Mouse (Mus musculus) liver, postnatal 0 days (tissue): ENCODE data around the gene Pcdh17. TPM values are rescaled to one million over a fixed set of nuclear protein-coding genes. Genes with fewer than 3 reads are reported as not detected.
A peak's percentile ranks its signal among the peaks of the same experiment; 100 is the strongest.

Source experiments
- ATAC-seq: fragments of 200-750 bp; cut with Nextera tagmentation; 2 replicates; pipeline ENCODE4 v1.8.0; 2017; ENCODE audit warnings: mild to moderate bottlenecking, moderate library complexity
- DNase-seq: peaks from one replicate; pipeline ENCODE4 v3.0.0-alpha.2; 2016
- H3K27ac ChIP-seq: fragments of 300-500 bp; sonication (generic); 2 replicates; pipeline ENCODE4 v1.5.1; 2014; ENCODE audit warnings: antibody characterized with exemption, moderate library complexity, mild to moderate bottlenecking, low read depth
- H3K27me3 ChIP-seq: fragments of 300-500 bp; sonication (generic); 2 replicates; pipeline ENCODE4 v1.6.1; 2014; ENCODE audit warnings: low read length, control low read depth, mixed read lengths; ENCODE audit not compliant: insufficient read depth
- H3K36me3 ChIP-seq: fragments of 300-500 bp; sonication (generic); replicated peaks from 2 replicates; pipeline ENCODE4 v1.6.1; 2014; ENCODE audit warnings: mild to moderate bottlenecking, control low read depth, low read length, moderate library complexity, mixed read lengths; ENCODE audit not compliant: insufficient read depth
- H3K4me1 ChIP-seq: fragments of 300-500 bp; sonication (generic); 2 replicates; pipeline ENCODE4 v1.6.1; 2014; ENCODE audit warnings: antibody characterized with exemption, mild to moderate bottlenecking, control low read depth; ENCODE audit not compliant: insufficient read depth
- H3K4me2 ChIP-seq: fragments of 300-500 bp; sonication (generic); 2 replicates; pipeline ENCODE4 v1.6.1; 2014; ENCODE audit warnings: low read depth, mild to moderate bottlenecking, low read length, moderate library complexity, mixed read lengths
- H3K4me3 ChIP-seq: fragments of 300-500 bp; sonication (generic); 2 replicates; pipeline ENCODE4 v1.5.1; 2014; ENCODE audit warnings: low read depth, low read length
- H3K9ac ChIP-seq: fragments of 300-500 bp; sonication (generic); replicated peaks from 2 replicates; pipeline ENCODE4 v1.6.1; 2014; ENCODE audit warnings: mild to moderate bottlenecking, moderate library complexity
- H3K9me3 ChIP-seq: fragments of 300-500 bp; sonication (generic); 2 replicates; pipeline ENCODE4 v1.6.1; 2016; ENCODE audit warnings: mild to moderate bottlenecking, control low read depth, low read length, mixed read lengths
- CTCF ChIP-seq: sonication (generic); IDR thresholded peaks from 2 replicates; pipeline ENCODE4 v1.5.1; 2016; ENCODE audit warnings: antibody characterized with exemption, low read depth
- EP300 ChIP-seq: IDR thresholded peaks from 2 replicates; pipeline ENCODE4 v1.6.1; 2016; ENCODE audit warnings: antibody characterized with exemption, low read depth, mild to moderate bottlenecking
- WGBS: fragments of 180-500 bp; shearing (Covaris S2); extraction: QIAGEN DNeasy Blood & Tissue Kit; methylation state at CpG from one replicate; pipeline ENCODE4 v1.1.7; 2014; ENCODE audit not compliant: insufficient replicate concordance; 5-methylcytosine and 5-hydroxymethylcytosine counted together
- polyA plus RNA-seq: library from polyadenylated mRNA; unstranded; fragments of >200 nt; fragmentation: Nextera tagmentation; extraction: Ambion mirVana; gene quantifications from 2 replicates; pipeline ENCODE4 v1.2.1, GENCODE M21; 2015

Pcdh17 gene
- polyA plus RNA-seq = 1.1 and 1.2 TPM in 2 replicates

DNA sequence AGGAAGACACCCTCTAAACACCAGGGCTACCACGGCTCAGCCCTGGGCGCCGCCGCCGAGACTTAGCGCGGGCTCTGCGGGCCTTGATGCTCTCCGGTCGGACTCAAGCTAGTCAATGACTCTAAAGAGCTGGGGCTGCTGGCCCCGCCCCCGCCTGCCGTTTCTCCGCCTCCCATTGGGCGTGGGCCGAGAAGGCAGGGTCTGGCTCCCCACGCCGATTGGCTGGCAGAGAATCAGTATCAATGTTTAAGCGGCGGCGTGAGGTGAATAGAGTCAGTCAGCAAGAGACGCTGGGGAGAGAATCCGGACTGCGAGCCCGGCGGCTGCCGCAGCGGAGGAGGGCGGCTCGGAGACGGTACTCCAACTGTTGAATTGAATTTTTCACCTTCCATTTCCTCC is at the start of gene Pcdh17:
Gene Pcdh17 (plus strand): TSS at position 276 of the 399 bp plus-strand sequence.
- peak; percentile 94 for ATAC-seq
- Histone ChIP-seq H3K4me2 (peak within 1 kb of the TSS; percentile 76), H3K36me3 (no peaks in the 10 kb centered on the region), H3K9ac (peak within 1 kb of the TSS; percentile 11; the same call in 1 of the 2 replicates), H3K9me3 (no peaks in the 10 kb centered on the region), H3K4me1 (peaks cover 15% of the 10 kb centered on the region), H3K4me3 (peak within 1 kb of the TSS; percentile 47), H3K27me3 (peaks cover 62% of the 10 kb centered on the region), H3K27ac (no peak within 1 kb of the TSS)
- DNase-seq = peak; percentile 88
- TF ChIP-seq CTCF (no peak), EP300 (no peak)
- WGBS = under 1% methylated on average over 31 of the region's 31 CpGs

DNA sequence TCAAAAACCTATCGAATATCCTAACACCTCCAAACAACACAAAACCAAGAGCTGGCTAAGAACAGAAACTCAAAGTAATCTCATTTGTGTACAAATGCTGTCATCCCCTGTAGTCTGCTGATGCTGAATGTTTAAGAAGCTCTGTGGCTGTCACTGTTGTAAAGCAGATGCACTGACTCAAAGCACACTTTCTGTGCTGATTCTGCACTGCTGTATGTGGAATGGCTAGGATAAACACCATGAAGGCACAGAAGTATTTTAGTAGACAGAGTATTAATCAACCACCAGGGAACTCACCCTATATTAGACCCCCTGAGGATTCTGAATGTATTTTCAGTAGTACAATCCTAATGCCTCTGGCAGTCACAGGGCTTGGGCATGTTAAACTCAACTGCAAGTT is 46.2 kb upstream of the Pcdh17 start:
- Histone ChIP-seq H3K36me3 (no peaks in the 10 kb centered on the region), H3K4me1 (no peaks in the 10 kb centered on the region), H3K4me3 (no peak overlapping the region), H3K27me3 (no peaks in the 10 kb centered on the region), H3K27ac (no peak overlapping the region), H3K4me2 (no peak overlapping the region), H3K9me3 (no peaks in the 10 kb centered on the region), H3K9ac (no peak overlapping the region)
- DNase-seq (no peak), ATAC-seq (no peak)
- no peak for TF ChIP-seq CTCF
- no peak for TF ChIP-seq EP300
- WGBS = 65% methylated on average over 1 of the region's 1 CpGs

DNA sequence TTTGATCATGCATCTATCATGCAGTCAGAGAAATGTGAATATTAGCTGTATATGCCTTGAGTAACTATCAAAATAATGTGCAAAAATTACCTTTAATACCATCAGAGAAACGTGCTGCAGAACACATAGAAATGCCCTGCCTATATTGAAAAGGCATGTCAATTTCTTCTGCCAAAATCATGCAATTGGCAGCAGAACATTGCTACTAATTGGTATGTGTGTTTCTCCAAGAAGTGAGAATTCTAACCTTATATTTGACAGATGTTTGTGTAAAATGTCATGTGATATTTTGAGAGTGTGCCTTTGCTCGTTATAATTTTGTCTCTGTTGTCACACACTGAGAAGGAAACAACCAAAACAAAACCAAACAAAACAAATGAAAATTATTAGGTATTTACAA is 18.6 kb upstream of the Pcdh17 start:
- no peak for DNase-seq
- Histone ChIP-seq H3K9me3 (no peaks in the 10 kb centered on the region), H3K4me3 (no peak overlapping the region), H3K4me1 (no peaks in the 10 kb centered on the region), H3K9ac (no peak overlapping the region), H3K4me2 (no peak overlapping the region), H3K36me3 (no peaks in the 10 kb centered on the region), H3K27ac (no peak overlapping the region), H3K27me3 (no peaks in the 10 kb centered on the region)
- TF ChIP-seq CTCF (no peak), EP300 (no peak)
- 68% methylated on average over 2 of the region's 2 CpGs for WGBS
- ATAC-seq = no peak

DNA sequence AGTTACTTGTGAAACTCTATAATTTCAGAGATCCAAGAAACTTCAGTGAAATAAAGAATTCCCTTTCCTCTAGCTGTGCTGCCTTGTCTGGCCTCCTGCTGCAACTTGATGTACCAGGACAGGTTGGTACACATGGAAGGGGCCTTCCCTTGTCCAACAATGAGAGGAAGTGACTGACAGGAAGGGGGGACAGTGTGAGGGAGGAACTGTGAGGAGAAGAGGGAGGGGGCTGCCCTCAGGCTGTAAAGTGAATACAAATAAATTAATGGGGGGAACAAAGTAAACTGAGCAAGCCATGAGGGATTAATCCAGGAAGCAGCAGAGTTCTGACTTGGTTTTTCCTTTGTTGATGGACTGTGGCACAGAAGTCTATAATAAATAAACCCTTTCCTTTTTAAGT is 16.7 kb upstream of the Pcdh17 start:
- no peaks in the 10 kb centered on the region for H3K4me1 ChIP-seq
- no peak overlapping the region for H3K9ac ChIP-seq
- H3K9me3 ChIP-seq = no peaks in the 10 kb centered on the region
- H3K27me3 ChIP-seq = no peaks in the 10 kb centered on the region
- H3K36me3 ChIP-seq = no peaks in the 10 kb centered on the region
- H3K4me2 ChIP-seq = no peak overlapping the region
- DNase-seq (no peak), ATAC-seq (no peak)
- H3K27ac ChIP-seq = no peak overlapping the region
- TF ChIP-seq CTCF (no peak), EP300 (no peak)
- H3K4me3 ChIP-seq = no peak overlapping the region

DNA sequence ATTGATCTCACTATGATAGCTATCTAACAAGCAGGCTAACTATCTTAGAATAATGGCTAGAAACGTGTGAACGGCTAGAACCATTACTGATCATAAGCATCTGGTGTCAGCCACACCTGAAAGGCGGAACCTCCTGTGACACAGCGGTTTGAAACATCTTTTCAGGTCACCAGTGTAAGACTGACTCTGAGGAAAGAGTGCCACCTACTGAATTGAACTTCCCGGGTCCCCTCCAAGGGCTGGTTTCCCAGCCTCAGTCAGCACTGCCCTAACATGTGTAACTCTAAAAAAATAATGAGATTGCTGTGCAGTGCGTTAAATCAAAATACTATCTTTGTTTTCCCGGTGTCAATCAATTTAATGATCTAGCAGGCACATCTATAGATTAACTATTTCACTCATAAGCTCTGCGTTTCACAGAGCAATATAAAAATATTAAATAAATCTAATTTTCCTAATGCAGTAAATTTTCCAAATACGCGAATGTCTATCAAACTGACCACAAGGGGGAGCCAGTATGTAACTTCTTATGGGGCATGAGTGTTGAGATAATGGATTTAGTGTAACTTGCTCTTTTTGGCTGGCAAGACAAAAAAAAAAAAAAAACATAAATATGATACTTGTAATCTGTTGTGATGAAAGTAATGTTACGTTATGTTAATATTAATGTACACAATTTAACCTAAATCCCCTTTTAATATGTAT is 5.1 kb upstream of the Pcdh17 start:
- WGBS = 29% methylated on average over 11 of the region's 11 CpGs
- Histone ChIP-seq H3K36me3 (no peaks in the 10 kb centered on the region), H3K4me1 (no peaks in the 10 kb centered on the region), H3K9me3 (no peaks in the 10 kb centered on the region), H3K27ac (no peak overlapping the region), H3K4me2 (no peak overlapping the region), H3K4me3 (no peak overlapping the region), H3K9ac (no peak overlapping the region), H3K27me3 (peaks cover 13% of the 10 kb centered on the region)
- ATAC-seq (no peak), DNase-seq (no peak)
- peak; percentile 65 for TF ChIP-seq CTCF
- TF ChIP-seq EP300 = no peak

DNA sequence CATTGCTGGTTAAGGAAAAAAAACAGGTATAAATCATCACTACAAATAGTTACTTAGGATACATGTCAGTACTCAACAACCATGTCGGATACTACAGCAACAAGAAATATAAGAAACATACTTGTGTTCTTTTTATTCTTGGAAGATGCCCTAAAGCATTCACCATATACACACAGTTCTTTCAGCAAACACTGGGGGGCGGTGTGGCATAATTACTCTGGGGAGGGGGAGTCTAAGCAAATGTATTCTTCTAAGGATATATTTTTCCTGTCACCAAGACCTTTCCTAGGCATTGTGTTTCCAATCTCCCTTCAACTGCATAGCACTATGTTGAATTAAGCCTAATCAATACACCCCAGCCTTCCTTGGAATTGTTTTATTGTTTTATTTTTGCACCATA is 2.5 kb upstream of the Pcdh17 start:
- Histone ChIP-seq H3K27me3 (peaks cover 38% of the 10 kb centered on the region), H3K9ac (no peak overlapping the region), H3K9me3 (no peaks in the 10 kb centered on the region), H3K4me2 (no peak overlapping the region), H3K36me3 (no peaks in the 10 kb centered on the region), H3K4me3 (no peak overlapping the region), H3K27ac (no peak overlapping the region), H3K4me1 (peaks cover 8% of the 10 kb centered on the region)
- ATAC-seq (no peak), DNase-seq (peak; percentile 22)
- TF ChIP-seq CTCF (peak; percentile 42), EP300 (no peak)
- 11% methylated on average over 2 of the region's 2 CpGs for WGBS
